Mouse (Mus musculus) cerebellum, adult 2 months (tissue): ENCODE measurements around the gene Ahnak.

Experiments
- CTCF ChIP-seq: fragments of 200-500 bp; IDR thresholded peaks from 2 replicates; pipeline ENCODE4 v1.5.1; 2011; ENCODE audit warnings: low read depth, mild to moderate bottlenecking, control low read depth, low read length, moderate library complexity, borderline replicate concordance; ENCODE audit not compliant: insufficient read depth
- POLR2A ChIP-seq: fragments of 200-500 bp; IDR thresholded peaks from 2 replicates; pipeline ENCODE4 v1.6.1; 2011; ENCODE audit warnings: low read length, control low read depth, borderline replicate concordance; ENCODE audit not compliant: insufficient read depth

- TF ChIP-seq CTCF (no peak), POLR2A (no peak)
Measured at GRCm38 (mm10) chr19:8966198-8966589, 22.9 kb upstream of the Ahnak start.
